Mouse (Mus musculus) liver, embryonic 13.5 days (tissue): ENCODE measurements at regions not wholly inside any gene's neighbourhood (a gene's known extent, or its start where the extent isn't known, plus 50 kb on each side); places are given as distances from the start of the nearest gene placed in this dataset.

ENCODE experiments used
- ATAC-seq: fragments of 200-750 bp; cut with Nextera tagmentation; 2 replicates; pipeline ENCODE4 v1.8.0; 2017; ENCODE audit warnings: low read depth, mild to moderate bottlenecking, moderate number of reproducible peaks, moderate library complexity
- DNase-seq: peaks from one replicate; pipeline ENCODE4 v3.0.0; 2022
- H3K27ac ChIP-seq: fragments of 300-500 bp; sonication (generic); 2 replicates; pipeline ENCODE4 v1.5.1; 2015; ENCODE audit warnings: moderate library complexity, mild to moderate bottlenecking, inconsistent platforms
- H3K27me3 ChIP-seq: fragments of 300-500 bp; sonication (generic); 2 replicates; pipeline ENCODE4 v1.6.1; 2015; ENCODE audit warnings: mild to moderate bottlenecking, inconsistent platforms
- H3K36me3 ChIP-seq: fragments of 300-500 bp; sonication (generic); 2 replicates; pipeline ENCODE4 v1.6.1; 2015; ENCODE audit warnings: mild to moderate bottlenecking, inconsistent platforms
- H3K4me1 ChIP-seq: fragments of 300-500 bp; sonication (generic); replicated peaks from 2 replicates; pipeline ENCODE4 v1.6.1; 2015; ENCODE audit warnings: inconsistent platforms
- H3K4me2 ChIP-seq: fragments of 300-500 bp; sonication (generic); 2 replicates; pipeline ENCODE4 v1.6.1; 2015; ENCODE audit warnings: inconsistent platforms, mild to moderate bottlenecking, moderate library complexity
- H3K4me3 ChIP-seq: fragments of 300-500 bp; sonication (generic); replicated peaks from 2 replicates; pipeline ENCODE4 v1.5.1; 2015; ENCODE audit warnings: mild to moderate bottlenecking, inconsistent platforms
- H3K9ac ChIP-seq: fragments of 300-500 bp; sonication (generic); 2 replicates; pipeline ENCODE4 v1.6.1; 2015; ENCODE audit warnings: mild to moderate bottlenecking, inconsistent platforms
- H3K9me3 ChIP-seq: fragments of 300-500 bp; sonication (generic); replicated peaks from 2 replicates; pipeline ENCODE4 v1.6.1; 2016; ENCODE audit warnings: inconsistent platforms
- WGBS: fragments of 180-500 bp; shearing (Covaris S2); methylation state at CpG from one replicate; pipeline ENCODE4 v1.1.7; 2015; ENCODE audit not compliant: insufficient replicate concordance; 5-methylcytosine and 5-hydroxymethylcytosine counted together

DNA sequence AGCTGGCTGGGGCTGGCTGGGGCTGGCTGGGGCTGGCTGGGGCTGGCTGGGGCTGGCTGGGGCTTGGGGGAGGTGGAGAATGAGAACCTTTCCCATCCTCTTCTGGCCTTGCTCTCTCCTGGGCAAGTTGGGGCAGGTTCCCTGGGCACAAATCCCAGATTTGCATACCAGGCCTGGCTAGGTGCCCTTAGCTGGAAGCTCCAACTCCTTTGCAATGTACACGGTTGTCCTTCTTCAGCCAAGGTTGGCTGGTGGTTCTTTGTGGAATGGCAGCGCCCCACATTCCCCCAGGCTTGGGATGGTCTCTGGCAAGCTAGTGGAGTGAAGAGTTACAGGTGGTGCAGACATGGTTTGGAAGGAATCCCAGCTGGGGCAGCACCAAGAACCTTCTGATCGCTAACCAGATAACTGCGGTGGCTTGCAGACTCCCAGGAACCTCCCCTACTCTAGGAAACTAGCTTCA lies 217.5 kb downstream of the Pten start:
- no peak for DNase-seq

GRCm38 (mm10) chr19:32975303-32975702 lies 218.0 kb downstream of the Pten start:
- no peak for DNase-seq
- no peaks in the 10 kb centered on the region for H3K36me3 ChIP-seq
- H3K27ac ChIP-seq: no peak overlapping the region
- ATAC-seq: no peak
- no peaks in the 10 kb centered on the region for H3K4me1 ChIP-seq
- 79% methylated on average over 5 of the region's 5 CpGs for WGBS
- H3K9ac ChIP-seq: no peak overlapping the region
- no peaks in the 10 kb centered on the region for H3K27me3 ChIP-seq
- H3K4me2 ChIP-seq: no peak overlapping the region
- H3K9me3 ChIP-seq: no peaks in the 10 kb centered on the region
- H3K4me3 ChIP-seq: no peak overlapping the region

More for the DNA sequence above, 217.5 kb downstream of the Pten start:
- ATAC-seq: no peak
- no peaks in the 10 kb centered on the region for H3K27me3 ChIP-seq
- no peak overlapping the region for H3K9ac ChIP-seq
- no peaks in the 10 kb centered on the region for H3K4me1 ChIP-seq
- H3K4me3 ChIP-seq: no peak overlapping the region
- WGBS: 53% methylated on average over 4 of the region's 4 CpGs
- no peaks in the 10 kb centered on the region for H3K9me3 ChIP-seq
- H3K4me2 ChIP-seq: no peak overlapping the region
- no peaks in the 10 kb centered on the region for H3K36me3 ChIP-seq
- H3K27ac ChIP-seq: no peak overlapping the region

DNA sequence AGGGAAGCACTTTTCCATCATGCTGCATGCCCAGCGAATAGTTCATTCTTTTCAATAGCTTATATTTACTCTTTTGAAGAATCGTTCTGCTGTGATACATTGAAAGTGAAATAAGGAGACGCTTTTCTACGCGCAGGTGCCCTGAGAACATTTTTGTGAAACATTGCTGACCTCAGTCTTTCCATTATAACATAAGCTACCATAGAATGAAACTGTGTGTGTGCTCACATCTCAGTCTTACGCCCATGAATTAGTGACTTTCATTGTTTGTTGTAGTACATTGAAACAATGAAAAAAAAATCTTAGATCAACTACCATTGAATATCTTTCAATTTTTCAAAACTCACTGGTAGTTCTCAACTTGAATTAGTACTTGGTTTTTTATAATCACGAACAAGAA lies 219.2 kb downstream of the Pten start:
- Histone ChIP-seq H3K4me3 (no peak overlapping the region), H3K27ac (no peak overlapping the region), H3K27me3 (no peaks in the 10 kb centered on the region), H3K9ac (no peak overlapping the region), H3K4me1 (no peaks in the 10 kb centered on the region), H3K4me2 (no peak overlapping the region), H3K36me3 (no peaks in the 10 kb centered on the region), H3K9me3 (no peaks in the 10 kb centered on the region)
- WGBS: 72% methylated on average over 7 of the region's 7 CpGs
- ATAC-seq (no peak), DNase-seq (no peak)

DNA sequence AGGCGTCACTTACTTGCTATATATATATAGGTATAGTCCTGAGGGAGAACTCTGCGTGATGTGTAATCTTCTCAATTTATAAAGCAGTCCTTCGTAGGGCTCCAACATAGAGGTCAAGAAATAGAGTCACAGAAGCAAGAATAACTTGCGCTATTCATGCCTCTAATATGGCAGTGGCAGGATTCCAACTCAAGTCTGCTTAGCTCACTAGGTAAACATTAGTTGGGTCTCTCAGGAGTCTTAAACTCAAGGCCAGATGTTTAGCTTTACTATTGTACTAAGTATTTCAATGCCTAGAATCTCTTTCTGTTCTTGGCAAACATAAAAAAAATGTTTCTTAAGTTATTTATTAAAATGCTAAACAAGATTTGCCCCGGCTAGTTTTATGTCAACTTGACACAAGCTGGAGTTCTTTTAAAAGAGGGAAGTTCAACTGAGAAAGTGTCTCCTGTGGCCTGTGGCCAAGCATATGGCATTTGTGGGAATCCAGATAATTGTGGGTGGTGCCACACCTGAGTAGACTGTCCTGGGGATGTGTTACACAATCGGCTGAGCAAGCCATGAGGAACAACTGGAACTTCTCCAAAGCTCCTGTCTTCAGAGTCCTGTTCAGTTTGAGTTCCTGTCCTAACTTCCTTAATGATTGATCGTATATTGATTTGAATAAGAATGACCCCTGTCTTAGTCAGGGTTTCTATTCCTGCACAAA lies 220.9 kb downstream of the Pten start:
- no peaks in the 10 kb centered on the region for H3K27me3 ChIP-seq
- no peak overlapping the region for H3K4me2 ChIP-seq
- DNase-seq (no peak), ATAC-seq (no peak)
- H3K9me3 ChIP-seq: no peaks in the 10 kb centered on the region
- no peak overlapping the region for H3K9ac ChIP-seq
- no peak overlapping the region for H3K4me3 ChIP-seq
- H3K36me3 ChIP-seq: no peaks in the 10 kb centered on the region
- 56% methylated on average over 7 of the region's 7 CpGs for WGBS
- H3K4me1 ChIP-seq: no peaks in the 10 kb centered on the region
- no peak overlapping the region for H3K27ac ChIP-seq

- ATAC-seq (no peak), DNase-seq (no peak)
- Histone ChIP-seq H3K27ac (no peak overlapping the region), H3K4me1 (no peaks in the 10 kb centered on the region), H3K9ac (no peak overlapping the region), H3K9me3 (no peaks in the 10 kb centered on the region), H3K27me3 (no peaks in the 10 kb centered on the region), H3K4me3 (no peak overlapping the region), H3K36me3 (no peaks in the 10 kb centered on the region), H3K4me2 (no peak overlapping the region)
- 64% methylated on average over 5 of the region's 5 CpGs for WGBS
Measured at GRCm38 (mm10) chr19:32980142-32980541, 222.8 kb downstream of the Pten start.

- DNase-seq (no peak), ATAC-seq (no peak)
- Histone ChIP-seq H3K27ac (no peak overlapping the region), H3K27me3 (no peaks in the 10 kb centered on the region), H3K9me3 (no peaks in the 10 kb centered on the region), H3K36me3 (no peaks in the 10 kb centered on the region), H3K9ac (no peak overlapping the region), H3K4me2 (no peak overlapping the region), H3K4me3 (no peak overlapping the region), H3K4me1 (no peaks in the 10 kb centered on the region)
- WGBS: 73% methylated on average over 5 of the region's 5 CpGs
Measured at GRCm38 (mm10) chr19:32988713-32989112, 231.4 kb downstream of the Pten start.

GRCm38 (mm10) chr19:32989346-32989745 lies 232.0 kb downstream of the Pten start:
- WGBS: 71% methylated on average over 6 of the region's 6 CpGs
- Histone ChIP-seq H3K4me3 (no peak overlapping the region), H3K27me3 (no peaks in the 10 kb centered on the region), H3K4me1 (no peaks in the 10 kb centered on the region), H3K9ac (no peak overlapping the region), H3K27ac (no peak overlapping the region), H3K4me2 (no peak overlapping the region), H3K36me3 (no peaks in the 10 kb centered on the region), H3K9me3 (no peaks in the 10 kb centered on the region)
- ATAC-seq (no peak), DNase-seq (no peak)

- Histone ChIP-seq H3K27ac (no peak overlapping the region), H3K9me3 (no peaks in the 10 kb centered on the region), H3K4me1 (no peaks in the 10 kb centered on the region), H3K9ac (no peak overlapping the region), H3K27me3 (no peaks in the 10 kb centered on the region), H3K36me3 (no peaks in the 10 kb centered on the region), H3K4me3 (no peak overlapping the region), H3K4me2 (no peak overlapping the region)
- DNase-seq (no peak), ATAC-seq (no peak)
- 45% methylated on average over 6 of the region's 6 CpGs for whole genome bisulfite sequencing
Measured at GRCm38 (mm10) chr19:32990576-32990975, 233.3 kb downstream of the Pten start.

GRCm38 (mm10) chr19:32998576-32999170 lies 241.4 kb downstream of the Pten start:
- H3K4me2 ChIP-seq: no peak overlapping the region
- no peak overlapping the region for H3K27ac ChIP-seq
- H3K9ac ChIP-seq: no peak overlapping the region
- 54% methylated on average over 2 of the region's 3 CpGs for WGBS
- H3K27me3 ChIP-seq: no peaks in the 10 kb centered on the region
- no peaks in the 10 kb centered on the region for H3K36me3 ChIP-seq
- H3K4me3 ChIP-seq: no peak overlapping the region
- no peaks in the 10 kb centered on the region for H3K9me3 ChIP-seq
- ATAC-seq: no peak
- DNase-seq: no peak
- no peaks in the 10 kb centered on the region for H3K4me1 ChIP-seq

DNA sequence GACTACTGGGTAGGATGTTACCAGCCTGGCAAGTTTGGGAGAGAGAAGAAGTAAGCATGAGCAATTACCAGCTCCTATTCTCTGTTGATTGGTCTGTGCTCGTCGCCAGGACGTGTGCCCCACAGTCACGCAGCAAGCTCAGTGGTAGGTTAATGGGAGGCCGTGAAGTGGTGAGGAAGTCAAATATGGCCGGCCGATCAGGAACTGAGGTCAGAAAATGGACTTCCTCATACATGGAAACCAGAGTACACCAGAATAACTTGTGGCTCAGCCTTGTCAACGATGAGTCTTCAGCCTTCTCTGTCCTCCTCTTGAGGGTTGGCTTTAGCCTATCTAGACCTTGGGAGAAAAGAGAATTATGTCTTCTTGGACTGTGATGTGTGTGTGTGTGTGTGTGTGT lies 250.3 kb downstream of the Pten start:
- no peaks in the 10 kb centered on the region for H3K36me3 ChIP-seq

GRCm38 (mm10) chr19:33008076-33008475 lies 250.8 kb downstream of the Pten start:
- Histone ChIP-seq H3K27ac (no peak overlapping the region), H3K4me1 (no peaks in the 10 kb centered on the region), H3K9me3 (no peaks in the 10 kb centered on the region), H3K4me3 (no peak overlapping the region), H3K9ac (no peak overlapping the region), H3K27me3 (no peaks in the 10 kb centered on the region), H3K4me2 (no peak overlapping the region), H3K36me3 (no peaks in the 10 kb centered on the region)
- WGBS: 72% methylated on average over 4 of the region's 4 CpGs
- DNase-seq (no peak), ATAC-seq (no peak)

More for the DNA sequence above, 250.3 kb downstream of the Pten start:
- ATAC-seq: no peak
- Histone ChIP-seq H3K4me2 (no peak overlapping the region), H3K4me1 (no peaks in the 10 kb centered on the region), H3K9ac (no peak overlapping the region), H3K27me3 (no peaks in the 10 kb centered on the region), H3K27ac (no peak overlapping the region), H3K4me3 (no peak overlapping the region), H3K9me3 (no peaks in the 10 kb centered on the region)
- DNase-seq: no peak
- 65% methylated on average over 8 of the region's 8 CpGs for WGBS

GRCm38 (mm10) chr19:33008794-33009193 lies 251.5 kb downstream of the Pten start:
- Histone ChIP-seq H3K36me3 (no peaks in the 10 kb centered on the region), H3K27me3 (no peaks in the 10 kb centered on the region), H3K4me2 (no peak overlapping the region), H3K4me1 (no peaks in the 10 kb centered on the region), H3K9me3 (no peaks in the 10 kb centered on the region), H3K9ac (no peak overlapping the region), H3K27ac (no peak overlapping the region), H3K4me3 (no peak overlapping the region)
- WGBS: 29% methylated on average over 1 of the region's 1 CpGs
- DNase-seq (peak; percentile 11), ATAC-seq (peak; percentile 31)
